Mouse (Mus musculus): Measurements from ENCODE around the gene Tubgcp2. TPM values are rescaled to one million over a fixed set of nuclear protein-coding genes. Genes with fewer than 3 reads are reported as not detected.

The Tubgcp2 gene
- total and polyA plus RNA-seq, 3 experiments = 27.1 to 43.6 TPM; not detected in 1

DNA sequence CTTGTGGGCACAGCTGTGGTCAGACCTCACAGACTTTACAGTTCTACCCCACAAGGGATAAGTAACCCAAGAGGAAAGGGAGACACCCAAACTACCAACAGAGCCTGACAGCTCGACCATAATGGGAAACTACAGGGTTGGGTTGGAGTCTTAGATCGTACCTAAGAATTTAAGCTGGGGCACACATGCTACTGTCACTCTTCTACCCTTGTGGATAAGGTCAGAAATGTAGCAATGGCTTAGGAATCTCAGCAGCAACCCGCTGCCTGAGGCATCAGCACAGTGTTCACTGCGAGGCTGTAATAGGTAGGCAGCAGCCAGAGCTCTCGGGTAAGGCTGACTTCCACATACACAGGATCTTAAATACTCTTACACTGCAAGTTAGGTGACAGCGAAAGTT, 42.9 kb downstream of the Tubgcp2 start:
- H3K79me2 ChIP-seq (ENCODE audit: control insufficient read depth, insufficient read depth, low read length, poor library complexity) = no peaks in the 10 kb centered on the region
- no peak for TF ChIP-seq GATA1 (IDR thresholded peaks at IDR 0.05; ENCODE audit: low read depth, low read length)
- TF ChIP-seq ZMIZ1 (IDR thresholded peaks at IDR 0.05; ENCODE audit: low read depth, low read length) = no peak
- TF ChIP-seq ELF1 (IDR thresholded peaks at IDR 0.05; ENCODE audit: low read depth, low read length) = no peak
- TF ChIP-seq ETS1 (IDR thresholded peaks at IDR 0.05; ENCODE audit: low read depth, low read length) = no peak
- TF ChIP-seq NELFE (IDR thresholded peaks at IDR 0.05; ENCODE audit: low read depth, low read length) = no peak
- TF ChIP-seq USF1 (IDR thresholded peaks at IDR 0.05; ENCODE audit: low read depth, low read length) = no peak
- TF ChIP-seq E2F4 (IDR thresholded peaks at IDR 0.05; ENCODE audit: borderline replicate concordance, low read depth, low read length) = no peak
- H3K27ac ChIP-seq (ENCODE audit: control insufficient read depth, low read depth, low read length) = no peak overlapping the region
- peaks cover 0 to under 1% of the 10 kb centered on the region in 2 experiments; a peak in 1 of 4 replicates for H3K4me1 ChIP-seq (ENCODE audit: control insufficient read depth in 1 of 2, insufficient read depth in 2 of 2, low read length in 2 of 2)
- no peaks in the 10 kb centered on the region for H3K9me3 ChIP-seq (replicated peaks; ENCODE audit: insufficient read depth, low read length)
- H3K9ac ChIP-seq (ENCODE audit: control insufficient read depth, low read depth, low read length, poor library complexity, severe bottlenecking) = no peak overlapping the region
- no peak overlapping the region for H3K4me3 ChIP-seq (ENCODE audit: control insufficient read depth in 1 of 2, insufficient read depth in 1 of 2, low read depth in 2 of 2, low read length in 2 of 2)
- H3K36me3 ChIP-seq (ENCODE audit: control insufficient read depth in 1 of 2, insufficient read depth in 2 of 2, low read length in 2 of 2) = peaks cover 0 to 2% of the 10 kb centered on the region in 2 experiments; a peak in 1 of 4 replicates
- no peaks in the 10 kb centered on the region for H3K27me3 ChIP-seq (ENCODE audit: control insufficient read depth in 1 of 2, insufficient read depth in 2 of 2, low read length in 2 of 2)
- DNase-seq (ENCODE audit: low read depth, low spot score) = no peak

DNA sequence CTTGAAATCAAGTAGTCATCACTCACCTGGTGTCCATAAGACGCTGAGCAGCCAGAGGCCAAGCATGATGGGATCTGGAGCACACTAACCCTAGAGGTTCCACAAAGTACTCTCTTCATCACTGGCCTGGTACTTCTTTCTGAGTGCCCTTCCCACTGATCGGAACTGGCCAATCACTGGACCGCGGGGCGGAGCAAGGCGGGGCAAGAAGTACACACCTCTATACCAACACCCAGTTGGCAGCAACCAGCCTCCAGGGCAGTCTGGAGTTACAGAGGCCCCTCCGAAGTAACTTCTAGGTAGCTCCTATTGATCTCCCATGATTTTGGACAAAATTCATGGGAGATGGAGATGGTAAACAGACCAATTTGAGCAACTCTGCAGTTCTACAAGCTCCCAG, 44.1 kb downstream of the Tubgcp2 start, which contains the start of gene Adam8:
Adam8 (minus strand) TSS at position 157 of the 400 bp plus-strand sequence.
- Histone ChIP-seq H3K36me3 (ENCODE audit: control insufficient read depth in 1 of 2, insufficient read depth in 2 of 2, low read length in 2 of 2) (peaks cover 0 to 5% of the 10 kb centered on the region in 2 experiments; a peak in 1 of 4 replicates), H3K9me3 (replicated peaks; ENCODE audit: insufficient read depth, low read length) (no peaks in the 10 kb centered on the region), H3K4me1 (ENCODE audit: control insufficient read depth in 1 of 2, insufficient read depth in 2 of 2, low read length in 2 of 2) (peaks cover 0 to 7% of the 10 kb centered on the region in 2 experiments; a peak in 2 of 4 replicates), H3K9ac (ENCODE audit: control insufficient read depth, low read depth, low read length, poor library complexity, severe bottlenecking) (no peak within 1 kb of the TSS), H3K27me3 (ENCODE audit: control insufficient read depth in 1 of 2, insufficient read depth in 2 of 2, low read length in 2 of 2) (no peaks in the 10 kb centered on the region), H3K27ac (ENCODE audit: control insufficient read depth, low read depth, low read length) (no peak within 1 kb of the TSS), H3K79me2 (ENCODE audit: control insufficient read depth, insufficient read depth, low read length, poor library complexity) (no peaks in the 10 kb centered on the region), H3K4me3 (ENCODE audit: control insufficient read depth in 1 of 2, insufficient read depth in 1 of 2, low read depth in 2 of 2, low read length in 2 of 2) (no peak within 1 kb of the TSS)
- DNase-seq (ENCODE audit: low read depth, low spot score) = peak; percentile 68
- no peak for TF ChIP-seq POLR2AphosphoS5 (IDR thresholded peaks at IDR 0.05; ENCODE audit: borderline replicate concordance, low read depth, low read length)
- TF ChIP-seq USF1 (IDR thresholded peaks at IDR 0.05; ENCODE audit: low read depth, low read length) = no peak
- no peak for TF ChIP-seq ZC3H11A (IDR thresholded peaks at IDR 0.05; ENCODE audit: low read depth, low read length)
- no peak for TF ChIP-seq CHD1 (IDR thresholded peaks at IDR 0.05; ENCODE audit: low read depth, low read length)
- no peak for TF ChIP-seq SMC3 (IDR thresholded peaks at IDR 0.05; ENCODE audit: low read depth, low read length)
- TF ChIP-seq POLR2A (IDR thresholded peaks at IDR 0.05; ENCODE audit: control insufficient read depth in 1 of 2, insufficient read depth in 1 of 2, low read depth in 1 of 2, low read length in 2 of 2, poor library complexity in 1 of 2) = no peak
- no peak for TF ChIP-seq MYB (IDR thresholded peaks at IDR 0.05; ENCODE audit: low read depth, low read length)
- TF ChIP-seq NELFE (IDR thresholded peaks at IDR 0.05; ENCODE audit: low read depth, low read length) = no peak
- TF ChIP-seq ZKSCAN1 (IDR thresholded peaks at IDR 0.05; ENCODE audit: low read depth, low read length) = no peak
- no peak for TF ChIP-seq E2F4 (IDR thresholded peaks at IDR 0.05; ENCODE audit: borderline replicate concordance, low read depth, low read length)
- no peak for TF ChIP-seq MEF2A (IDR thresholded peaks at IDR 0.05; ENCODE audit: extremely low read depth, insufficient replicate concordance, low read depth, low read length, poor library complexity, severe bottlenecking)
- TF ChIP-seq GATA1 (IDR thresholded peaks at IDR 0.05; ENCODE audit: low read depth, low read length) = no peak
- no peak for TF ChIP-seq MAZ (IDR thresholded peaks at IDR 0.05; ENCODE audit: low read depth, low read length)
- TF ChIP-seq USF2 (IDR thresholded peaks at IDR 0.05; ENCODE audit: borderline replicate concordance in 1 of 2, insufficient read depth in 1 of 2, low read depth in 1 of 2, low read length in 2 of 2) = no peak
- TF ChIP-seq KAT2A (conservative IDR thresholded peaks at IDR 0.05; ENCODE audit: low read depth, low read length) = no peak
- no peak for TF ChIP-seq RCOR1 (IDR thresholded peaks at IDR 0.05; ENCODE audit: low read depth, low read length)
- TF ChIP-seq CHD2 (IDR thresholded peaks at IDR 0.05; ENCODE audit: low read length) = no peak
- no peak for TF ChIP-seq TAL1 (IDR thresholded peaks at IDR 0.05; ENCODE audit: low read length)
